Mouse (Mus musculus) cerebellum, postnatal 10 days (tissue): ENCODE measurements around the gene Tcfl5.

Experiments used
- DNase-seq, 2 experiments: peaks; one replicate each; pipeline ENCODE4 v3.0.0; 2021; ENCODE audit warnings: mixed read lengths in 2 of 2

The Tcfl5 gene

GRCm38 (mm10) chr2:180642555-180643260 is at the start of gene Tcfl5:
TSS of gene Tcfl5 (minus strand) at chr2:180642708.
- DNase-seq = peak in 1 of 2 experiments; percentile 25

- DNase-seq = peak in 1 of 2 experiments; percentile 18
Observed at GRCm38 (mm10) chr2:180689841-180690240, 47.3 kb upstream of the Tcfl5 start.

GRCm38 (mm10) chr2:180684031-180684430 is 41.5 kb upstream of the Tcfl5 start:
- no peak for DNase-seq

- DNase-seq = no peak
Observed at GRCm38 (mm10) chr2:180683524-180683923, 41.0 kb upstream of the Tcfl5 start.

GRCm38 (mm10) chr2:180681225-180681624 is 38.7 kb upstream of the Tcfl5 start:
- DNase-seq = no peak

- peak; percentile 75 to 82 for DNase-seq
Observed at GRCm38 (mm10) chr2:180678609-180679140, 36.2 kb upstream of the Tcfl5 start.

GRCm38 (mm10) chr2:180676706-180677105 is 34.2 kb upstream of the Tcfl5 start:
- no peak for DNase-seq

- no peak for DNase-seq
Observed at GRCm38 (mm10) chr2:180662008-180662407, 19.5 kb upstream of the Tcfl5 start.

- DNase-seq = no peak
Observed at GRCm38 (mm10) chr2:180660521-180660920, 18.0 kb upstream of the Tcfl5 start.

- DNase-seq = peak; percentile 31 to 39
Observed at GRCm38 (mm10) chr2:180659353-180660150, 17.0 kb upstream of the Tcfl5 start.

GRCm38 (mm10) chr2:180658381-180658780 is 15.9 kb upstream of the Tcfl5 start:
- DNase-seq = no peak

- peak; percentile 84 to 89 for DNase-seq
Observed at GRCm38 (mm10) chr2:180657394-180658013, 15.0 kb upstream of the Tcfl5 start.

- peak; percentile 57 to 70 for DNase-seq
Observed at GRCm38 (mm10) chr2:180655150-180655549, 12.6 kb upstream of the Tcfl5 start.

GRCm38 (mm10) chr2:180654666-180655065 is 12.2 kb upstream of the Tcfl5 start:
- DNase-seq = peak; percentile 48 to 49

- no peak for DNase-seq
Observed at GRCm38 (mm10) chr2:180646841-180647240, 4.3 kb upstream of the Tcfl5 start.

GRCm38 (mm10) chr2:180643626-180644025 is 1.1 kb upstream of the Tcfl5 start:
- no peak for DNase-seq

GRCm38 (mm10) chr2:180641576-180642554 is 643 bp downstream of the Tcfl5 start:
- no peak for DNase-seq

- DNase-seq = no peak
Observed at GRCm38 (mm10) chr2:180611882-180612281, 30.6 kb downstream of the Tcfl5 start.

- no peak for DNase-seq
Observed at GRCm38 (mm10) chr2:180610283-180610682, 32.2 kb downstream of the Tcfl5 start.

GRCm38 (mm10) chr2:180604781-180605180 is 37.7 kb downstream of the Tcfl5 start:
- DNase-seq = peak in 1 of 2 experiments; percentile 46

- DNase-seq = peak; percentile 96 to 98
Observed at GRCm38 (mm10) chr2:180600569-180601021, 41.9 kb downstream of the Tcfl5 start.
